Mouse (Mus musculus): ENCODE measurements around the gene Cln6. TPM values are rescaled to one million over a fixed set of nuclear protein-coding genes. Genes with fewer than 3 reads are reported as not detected.

The Cln6 gene
- polyA plus RNA-seq, 1 experiment from 2014 or later: 5.7 TPM

GRCm38 (mm10) chr9:62835705-62836446 lies 2.7 kb upstream of the Cln6 start:
- H3K4me1 ChIP-seq (replicated peaks): peaks cover 15% of the 10 kb centered on the region
- H3K27ac ChIP-seq: no peak overlapping the region; the same call in 1 of the 2 replicates
- no peak overlapping the region for H3K4me2 ChIP-seq (replicated peaks)
- H3K9ac ChIP-seq (replicated peaks): no peak overlapping the region
- H3K4me3 ChIP-seq (replicated peaks): no peak overlapping the region
- H3K27me3 ChIP-seq: 0 out of 2 replicates have a peak, but pooled peaks cover 4% of the 10 kb centered on the region
- WGBS: 47% methylated on average over 4 of the region's 4 CpGs
- ATAC-seq: no peak
- H3K36me3 ChIP-seq: no peaks in the 10 kb centered on the region
- no peaks in the 10 kb centered on the region for H3K9me3 ChIP-seq

GRCm38 (mm10) chr9:62837611-62838010 lies 974 bp upstream of the Cln6 start:
- H3K27ac ChIP-seq: peak overlapping the region; percentile 35

GRCm38 (mm10) chr9:62838146-62838505 lies 459 bp upstream of the Cln6 start:
- ATAC-seq: 0 out of 2 replicates have a peak, but pooled peaks have one; percentile 3
- peak overlapping the region; percentile 89; the same call in 1 of the 2 replicates for H3K9ac ChIP-seq (replicated peaks)

More at GRCm38 (mm10) chr9:62837611-62838010, 974 bp upstream of the Cln6 start:
- H3K36me3 ChIP-seq: no peaks in the 10 kb centered on the region
- 60% methylated on average over 3 of the region's 3 CpGs for WGBS
- peaks cover 15% of the 10 kb centered on the region for H3K4me1 ChIP-seq (replicated peaks)
- no peak overlapping the region for H3K9ac ChIP-seq (replicated peaks)
- ATAC-seq: no peak
- H3K4me3 ChIP-seq (replicated peaks): no peak overlapping the region
- no peak overlapping the region for H3K4me2 ChIP-seq (replicated peaks)
- H3K27me3 ChIP-seq: 0 out of 2 replicates have a peak, but pooled peaks cover 4% of the 10 kb centered on the region
- no peaks in the 10 kb centered on the region for H3K9me3 ChIP-seq

GRCm38 (mm10) chr9:62839172-62839770 lies 686 bp downstream of the Cln6 start:
- no peaks in the 10 kb centered on the region for H3K36me3 ChIP-seq
- ATAC-seq: peak; percentile 6; the same call in 1 of the 2 replicates
- H3K9me3 ChIP-seq: no peaks in the 10 kb centered on the region
- H3K27me3 ChIP-seq: 0 out of 2 replicates have a peak, but pooled peaks cover 4% of the 10 kb centered on the region
- peaks cover 15% of the 10 kb centered on the region for H3K4me1 ChIP-seq (replicated peaks)
- peak overlapping the region; percentile 85 for H3K4me2 ChIP-seq (replicated peaks)
- peak overlapping the region; percentile 89 for H3K9ac ChIP-seq (replicated peaks)
- peak overlapping the region; percentile 66 for H3K4me3 ChIP-seq (replicated peaks)
- WGBS: 18% methylated on average over 14 of the region's 14 CpGs
- H3K27ac ChIP-seq: peak overlapping the region; percentile 77

More at GRCm38 (mm10) chr9:62838146-62838505, 459 bp upstream of the Cln6 start:
- H3K36me3 ChIP-seq: no peaks in the 10 kb centered on the region
- H3K9me3 ChIP-seq: no peaks in the 10 kb centered on the region
- H3K4me3 ChIP-seq (replicated peaks): peak overlapping the region; percentile 66
- peak overlapping the region; percentile 85 for H3K4me2 ChIP-seq (replicated peaks)
- WGBS: 17% methylated on average over 8 of the region's 8 CpGs
- H3K27ac ChIP-seq: peak overlapping the region; percentile 35
- H3K27me3 ChIP-seq: 0 out of 2 replicates have a peak, but pooled peaks cover 4% of the 10 kb centered on the region
- H3K4me1 ChIP-seq (replicated peaks): peaks cover 15% of the 10 kb centered on the region

- no peak for ATAC-seq
- 77% methylated on average over 10 of the region's 10 CpGs for WGBS
- Histone ChIP-seq H3K27ac (no peak overlapping the region), H3K36me3 (no peaks in the 10 kb centered on the region), H3K27me3 (0 out of 2 replicates have a peak, but pooled peaks cover 4% of the 10 kb centered on the region), H3K4me2 (replicated peaks) (no peak overlapping the region), H3K9me3 (no peaks in the 10 kb centered on the region), H3K4me3 (replicated peaks) (no peak overlapping the region), H3K9ac (replicated peaks) (no peak overlapping the region), H3K4me1 (replicated peaks) (peaks cover 11% of the 10 kb centered on the region)
Measured at GRCm38 (mm10) chr9:62843356-62844024, 4.9 kb downstream of the Cln6 start.

- 0 out of 2 replicates have a peak, but pooled peaks cover 4% of the 10 kb centered on the region for H3K27me3 ChIP-seq
- H3K4me3 ChIP-seq (replicated peaks): no peak overlapping the region
- H3K4me1 ChIP-seq (replicated peaks): peaks cover 9% of the 10 kb centered on the region
- no peaks in the 10 kb centered on the region for H3K36me3 ChIP-seq
- H3K4me2 ChIP-seq (replicated peaks): no peak overlapping the region
- H3K9ac ChIP-seq (replicated peaks): no peak overlapping the region
- H3K9me3 ChIP-seq: no peaks in the 10 kb centered on the region
- no peak overlapping the region for H3K27ac ChIP-seq
- WGBS: 94% methylated on average over 5 of the region's 5 CpGs
- ATAC-seq: no peak
Measured at GRCm38 (mm10) chr9:62844461-62844860, 5.9 kb downstream of the Cln6 start.

GRCm38 (mm10) chr9:62847694-62848093 lies 9.1 kb downstream of the Cln6 start:
- peak; percentile 49 for ATAC-seq
- Histone ChIP-seq H3K27me3 (no peaks in the 10 kb centered on the region), H3K27ac (no peak overlapping the region), H3K4me1 (replicated peaks) (peaks cover 6% of the 10 kb centered on the region), H3K4me3 (replicated peaks) (no peak overlapping the region), H3K9ac (replicated peaks) (no peak overlapping the region), H3K36me3 (no peaks in the 10 kb centered on the region), H3K9me3 (no peaks in the 10 kb centered on the region), H3K4me2 (replicated peaks) (no peak overlapping the region)
- 5% methylated on average over 3 of the region's 3 CpGs for WGBS

GRCm38 (mm10) chr9:62848641-62849040 lies 10.1 kb downstream of the Cln6 start:
- H3K36me3 ChIP-seq: no peaks in the 10 kb centered on the region
- peaks cover 6% of the 10 kb centered on the region for H3K4me1 ChIP-seq (replicated peaks)
- H3K9me3 ChIP-seq: no peaks in the 10 kb centered on the region
- 91% methylated on average over 3 of the region's 3 CpGs for WGBS
- no peak overlapping the region for H3K4me2 ChIP-seq (replicated peaks)
- H3K9ac ChIP-seq (replicated peaks): no peak overlapping the region
- H3K27me3 ChIP-seq: no peaks in the 10 kb centered on the region
- H3K4me3 ChIP-seq (replicated peaks): no peak overlapping the region
- peak; percentile 31; the same call in 1 of the 2 replicates for ATAC-seq
- H3K27ac ChIP-seq: no peak overlapping the region

GRCm38 (mm10) chr9:62851571-62851970 lies 13.0 kb downstream of the Cln6 start:
- Histone ChIP-seq H3K27ac (no peak overlapping the region), H3K9ac (replicated peaks) (no peak overlapping the region), H3K9me3 (no peaks in the 10 kb centered on the region), H3K4me1 (replicated peaks) (peaks cover 6% of the 10 kb centered on the region), H3K36me3 (no peaks in the 10 kb centered on the region), H3K4me2 (replicated peaks) (no peak overlapping the region), H3K4me3 (replicated peaks) (no peak overlapping the region), H3K27me3 (no peaks in the 10 kb centered on the region)
- no peak for ATAC-seq
- 60% methylated on average over 2 of the region's 2 CpGs for WGBS

- Histone ChIP-seq H3K4me3 (replicated peaks) (no peak overlapping the region), H3K36me3 (no peaks in the 10 kb centered on the region), H3K4me1 (replicated peaks) (peaks cover 14% of the 10 kb centered on the region), H3K4me2 (replicated peaks) (no peak overlapping the region), H3K27me3 (0 out of 2 replicates have a peak, but pooled peaks cover 3% of the 10 kb centered on the region), H3K9ac (replicated peaks) (no peak overlapping the region), H3K9me3 (no peaks in the 10 kb centered on the region), H3K27ac (no peak overlapping the region)
- 63% methylated on average over 4 of the region's 4 CpGs for WGBS
- ATAC-seq: no peak
Measured at GRCm38 (mm10) chr9:62854483-62854882, 15.9 kb downstream of the Cln6 start.

GRCm38 (mm10) chr9:62857216-62857615 lies 18.6 kb downstream of the Cln6 start:
- 0 out of 2 replicates have a peak, but pooled peaks cover 3% of the 10 kb centered on the region for H3K27me3 ChIP-seq
- no peak overlapping the region for H3K27ac ChIP-seq
- H3K4me2 ChIP-seq (replicated peaks): no peak overlapping the region
- H3K9me3 ChIP-seq: no peaks in the 10 kb centered on the region
- ATAC-seq: no peak
- no peaks in the 10 kb centered on the region for H3K36me3 ChIP-seq
- WGBS: 81% methylated on average over 9 of the region's 9 CpGs
- H3K4me3 ChIP-seq (replicated peaks): no peak overlapping the region
- no peak overlapping the region for H3K9ac ChIP-seq (replicated peaks)
- peaks cover 18% of the 10 kb centered on the region for H3K4me1 ChIP-seq (replicated peaks)

Measured in midbrain, embryonic 13.5 days (tissue).